Mouse (Mus musculus): ENCODE measurements around the gene Paqr5. TPM values are rescaled to one million over a fixed set of nuclear protein-coding genes. Genes with fewer than 3 reads are reported as not detected.

Paqr5 gene
- 1.1 TPM for polyA plus RNA-seq (2014; fragmentation: Illumina TruSeq; extraction: RNeasy Lipid Tissue Mini Kit (QIAGEN cat#74804); ENCODE audit: insufficient read depth, low read depth, low replicate concordance)

GRCm38 (mm10) chr9:62026600-62026999, at the start of gene Paqr5:
Gene Paqr5 (minus strand): TSS chr9:62026856.

GRCm38 (mm10) chr9:61946623-61947401, 79.8 kb downstream of the Paqr5 start, which contains the start of gene Kif23:
Gene Kif23 (minus strand): TSS chr9:61946774.

GRCm38 (mm10) chr9:61914203-61914916, 112.3 kb downstream of the Paqr5 start, which contains the start of gene Rplp1:
Gene Rplp1 (minus strand): TSS chr9:61914542.

Other genes with a start within 250 kb of the Paqr5 start
- 6,148 TPM for gene Rplp1, start 112.3 kb downstream of the Paqr5 start, polyA plus RNA-seq (2014; fragmentation: Illumina TruSeq; extraction: RNeasy Lipid Tissue Mini Kit (QIAGEN cat#74804); ENCODE audit: insufficient read depth, low read depth, low replicate concordance)
- gene Kif23, start 80.1 kb downstream of the Paqr5 start, polyA plus RNA-seq (2014; fragmentation: Illumina TruSeq; extraction: RNeasy Lipid Tissue Mini Kit (QIAGEN cat#74804); ENCODE audit: insufficient read depth, low read depth, low replicate concordance): 2.3 TPM
- gene Glce, start 95.8 kb upstream of the Paqr5 start, polyA plus RNA-seq (2014; fragmentation: Illumina TruSeq; extraction: RNeasy Lipid Tissue Mini Kit (QIAGEN cat#74804); ENCODE audit: insufficient read depth, low read depth, low replicate concordance): 7.0 TPM